Mouse (Mus musculus) heart, embryonic 11.5 days (tissue): Measurements from ENCODE around the gene 2410131K14Rik. TPM values are rescaled to one million over a fixed set of nuclear protein-coding genes. Genes with fewer than 3 reads are reported as not detected.

ENCODE experiments used
- ATAC-seq: fragments of 200-750 bp; cut with Nextera tagmentation; replicated peaks from 2 replicates; pipeline ENCODE4 v1.8.0; 2017; ENCODE audit warnings: moderate library complexity; ENCODE audit not compliant: insufficient number of reproducible peaks, low FRiP score, low TSS enrichment
- H3K27ac ChIP-seq: fragments of 300-500 bp; sonication (generic); 2 replicates; pipeline ENCODE4 v1.5.1; 2014; ENCODE audit warnings: mild to moderate bottlenecking, low read depth, low read length
- H3K27me3 ChIP-seq: fragments of 300-500 bp; sonication (generic); 2 replicates; pipeline ENCODE4 v1.6.1; 2014; ENCODE audit warnings: mild to moderate bottlenecking, low read length, mixed read lengths; ENCODE audit not compliant: control insufficient read depth, insufficient read depth
- H3K36me3 ChIP-seq: fragments of 300-500 bp; sonication (generic); 2 replicates; pipeline ENCODE4 v1.6.1; 2014; ENCODE audit warnings: mild to moderate bottlenecking, low read length, moderate library complexity, mixed read lengths; ENCODE audit not compliant: control insufficient read depth, insufficient read depth
- H3K4me1 ChIP-seq: fragments of 300-500 bp; sonication (generic); 2 replicates; pipeline ENCODE4 v1.6.1; 2014; ENCODE audit warnings: low read length; ENCODE audit not compliant: control insufficient read depth, insufficient read depth
- H3K4me2 ChIP-seq: fragments of 300-500 bp; sonication (generic); 2 replicates; pipeline ENCODE4 v1.6.1; 2014; ENCODE audit warnings: mild to moderate bottlenecking, moderate library complexity
- H3K4me3 ChIP-seq: fragments of 300-500 bp; sonication (generic); 2 replicates; pipeline ENCODE4 v1.5.1; 2014; ENCODE audit warnings: low read depth, low read length
- H3K9ac ChIP-seq: fragments of 300-500 bp; sonication (generic); 2 replicates; pipeline ENCODE4 v1.6.1; 2014; ENCODE audit warnings: mild to moderate bottlenecking, low read depth, low read length, moderate library complexity
- H3K9me3 ChIP-seq: fragments of 300-500 bp; sonication (generic); replicated peaks from 2 replicates; pipeline ENCODE4 v1.6.1; 2016; ENCODE audit warnings: low read length; ENCODE audit not compliant: control insufficient read depth
- WGBS: fragments of 180-500 bp; shearing (Covaris S2); extraction: QIAGEN DNeasy Blood & Tissue Kit; methylation state at CpG from one replicate; pipeline ENCODE4 v1.1.7; 2014; ENCODE audit not compliant: insufficient replicate concordance; 5-methylcytosine and 5-hydroxymethylcytosine counted together
- polyA plus RNA-seq: library from polyadenylated mRNA; unstranded; fragments of >200 nt; fragmentation: Nextera tagmentation; extraction: Ambion mirVana; gene quantifications from 2 replicates; pipeline ENCODE4 v1.2.1, GENCODE M21; 2014

Gene 2410131K14Rik
- polyA plus RNA-seq, 1 experiment from 2014 or later: 5.9 TPM

DNA sequence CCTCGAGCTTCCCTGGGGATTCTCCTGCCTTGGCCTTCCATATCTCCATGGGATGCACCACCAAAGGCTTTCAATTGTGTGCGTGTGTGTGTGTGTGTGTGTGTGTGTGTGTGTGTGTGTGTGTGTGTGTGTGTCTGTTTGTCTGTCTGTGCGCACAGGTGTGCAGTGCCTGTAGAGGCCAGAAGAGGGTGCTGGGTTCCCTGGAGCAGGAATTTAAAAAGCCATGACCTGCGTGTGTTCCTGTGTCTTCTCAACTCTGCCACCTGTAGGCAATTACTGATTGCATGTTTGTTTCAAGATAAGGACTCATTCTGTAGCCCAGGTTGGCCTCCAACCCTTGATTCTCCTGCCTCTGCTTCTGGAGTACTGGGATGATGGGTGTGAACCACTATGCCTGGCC is 46.4 kb downstream of the 2410131K14Rik start:
- ATAC-seq: no peak
- no peak overlapping the region for H3K27ac ChIP-seq
- WGBS: 83% methylated on average over 4 of the region's 4 CpGs

DNA sequence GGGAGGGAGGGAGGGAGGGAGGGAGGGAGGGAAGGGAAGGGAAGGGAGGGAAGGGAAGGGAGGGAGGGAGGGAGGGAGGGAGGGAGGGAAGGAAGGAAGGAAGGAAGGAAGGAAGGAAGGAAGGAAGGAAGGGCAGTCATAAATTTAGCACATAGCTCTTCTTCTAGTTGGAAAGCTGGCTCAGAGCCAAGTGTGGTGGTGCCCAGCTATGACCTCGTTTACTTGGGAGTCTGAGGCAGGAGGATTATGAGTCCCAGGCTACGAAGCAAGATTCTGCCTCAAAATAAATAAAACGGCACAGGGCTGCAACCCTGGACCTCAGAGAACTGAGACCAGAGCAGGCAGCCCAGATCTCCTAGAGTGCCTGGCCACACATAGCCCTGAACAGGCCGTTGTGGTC is 47.4 kb downstream of the 2410131K14Rik start:
- Histone ChIP-seq H3K4me2 (no peak overlapping the region), H3K27me3 (no peaks in the 10 kb centered on the region), H3K36me3 (no peaks in the 10 kb centered on the region), H3K9ac (no peak overlapping the region), H3K27ac (no peak overlapping the region), H3K9me3 (no peaks in the 10 kb centered on the region), H3K4me1 (peaks cover 24% of the 10 kb centered on the region), H3K4me3 (no peak overlapping the region)
- ATAC-seq: no peak
- WGBS: 63% methylated on average over 4 of the region's 4 CpGs

More for the DNA sequence above, 46.4 kb downstream of the 2410131K14Rik start:
- Histone ChIP-seq H3K4me2 (no peak overlapping the region), H3K4me3 (no peak overlapping the region), H3K4me1 (peaks cover 16% of the 10 kb centered on the region), H3K27me3 (no peaks in the 10 kb centered on the region), H3K9ac (no peak overlapping the region), H3K9me3 (no peaks in the 10 kb centered on the region), H3K36me3 (no peaks in the 10 kb centered on the region)

DNA sequence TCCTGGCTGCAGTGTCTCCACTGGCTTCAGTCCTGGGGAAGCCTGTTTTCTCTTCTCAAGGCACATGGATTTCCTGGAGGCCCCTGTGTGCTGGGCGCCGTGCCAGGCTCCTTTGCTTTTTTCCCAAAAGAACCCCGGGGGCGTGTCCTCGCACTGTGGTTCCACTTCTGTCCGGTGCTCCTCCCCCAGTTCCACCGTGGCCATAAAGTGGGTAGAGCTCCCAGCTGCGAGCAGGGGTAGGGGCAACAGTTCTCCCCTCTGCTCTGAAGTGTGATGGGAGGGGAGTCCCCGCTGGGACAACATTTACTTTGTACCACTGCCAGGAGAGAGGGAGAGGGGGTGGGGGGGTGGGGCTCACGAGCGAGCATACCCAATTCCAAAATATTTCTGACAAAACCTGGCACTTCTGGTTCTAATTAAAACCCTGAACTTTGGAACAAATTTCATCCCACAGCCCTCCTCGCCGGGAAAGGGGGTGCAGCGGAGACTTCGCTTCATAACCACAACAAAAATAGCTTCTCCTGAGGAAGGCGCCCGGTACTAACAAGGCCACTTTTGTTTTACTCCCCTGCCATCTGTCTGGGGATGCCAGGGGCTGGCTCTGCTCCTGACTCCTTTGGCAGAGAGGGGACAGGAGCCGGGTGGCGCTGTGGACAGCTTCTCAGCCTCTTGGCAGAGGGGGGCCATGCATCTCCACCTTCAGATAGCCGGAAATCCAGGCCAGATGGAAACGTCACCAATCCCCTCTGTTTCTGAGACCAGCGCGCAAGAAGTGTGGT is 49.2 kb downstream of the 2410131K14Rik start:
- WGBS: 34% methylated on average over 23 of the region's 23 CpGs
- H3K27me3 ChIP-seq: no peaks in the 10 kb centered on the region
- 0 out of 2 replicates have a peak overlapping the region, but pooled peaks have one; percentile 16 for H3K4me3 ChIP-seq

DNA sequence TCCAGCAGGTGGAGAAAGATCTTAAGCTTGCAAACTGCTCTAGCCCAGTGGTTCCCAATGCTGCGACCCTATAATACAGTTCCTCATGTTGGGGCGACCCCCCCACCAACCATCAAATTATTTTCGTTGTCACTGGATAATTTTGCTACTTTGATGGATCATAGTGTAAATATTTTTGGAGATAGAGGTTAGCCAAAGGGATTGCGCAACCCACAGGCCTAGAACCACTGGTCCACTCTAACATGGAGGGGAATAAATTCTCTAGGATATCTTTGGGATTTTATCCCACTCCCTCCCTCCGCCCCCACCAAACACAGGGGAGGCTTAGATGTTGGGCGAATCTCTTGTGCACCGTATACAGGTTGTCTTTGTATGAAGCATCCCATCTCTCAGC is 49.8 kb downstream of the 2410131K14Rik start:
- no peaks in the 10 kb centered on the region for H3K9me3 ChIP-seq

More for the DNA sequence above, 49.2 kb downstream of the 2410131K14Rik start:
- Histone ChIP-seq H3K9ac (no peak overlapping the region), H3K9me3 (no peaks in the 10 kb centered on the region), H3K36me3 (no peaks in the 10 kb centered on the region), H3K27ac (peak overlapping the region; percentile 70), H3K4me2 (peak overlapping the region; percentile 52), H3K4me1 (peaks cover 30% of the 10 kb centered on the region)
- ATAC-seq: peak; percentile 58; the same call in 1 of the 2 replicates

DNA sequence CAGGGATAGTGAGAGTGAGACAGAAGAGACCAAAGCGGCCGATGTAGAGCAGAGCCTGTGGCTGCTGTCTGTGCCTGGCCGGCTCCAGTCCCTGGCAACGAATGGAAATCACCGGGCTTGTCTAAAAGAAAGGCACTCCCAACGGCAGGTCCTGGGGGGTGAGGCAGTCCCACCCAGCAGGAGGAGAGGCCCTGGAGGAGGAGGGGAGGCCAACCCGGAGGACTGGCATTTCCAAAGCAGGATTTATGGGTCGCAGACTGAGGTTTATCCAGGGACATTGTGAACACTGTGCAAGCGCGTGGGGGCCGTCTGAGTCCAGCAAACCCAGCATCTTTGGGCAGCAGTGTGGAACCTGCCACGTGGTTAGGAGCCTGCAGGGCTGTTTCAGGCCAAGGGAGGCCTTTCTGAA is 52.3 kb downstream of the 2410131K14Rik start:
- Histone ChIP-seq H3K9ac (no peak overlapping the region), H3K27me3 (no peaks in the 10 kb centered on the region), H3K27ac (0 out of 2 replicates have a peak overlapping the region, but pooled peaks have one; percentile 46), H3K4me3 (no peak overlapping the region), H3K4me2 (peak overlapping the region; percentile 29; the same call in 1 of the 2 replicates), H3K36me3 (no peaks in the 10 kb centered on the region), H3K4me1 (peaks cover 30% of the 10 kb centered on the region), H3K9me3 (no peaks in the 10 kb centered on the region)
- no peak for ATAC-seq
- 29% methylated on average over 12 of the region's 12 CpGs for WGBS

More for the DNA sequence above, 49.8 kb downstream of the 2410131K14Rik start:
- Histone ChIP-seq H3K36me3 (no peaks in the 10 kb centered on the region), H3K27ac (peak overlapping the region; percentile 70; the same call in 1 of the 2 replicates), H3K4me1 (peaks cover 30% of the 10 kb centered on the region), H3K27me3 (no peaks in the 10 kb centered on the region), H3K4me2 (peak overlapping the region; percentile 52; the same call in 1 of the 2 replicates), H3K4me3 (no peak overlapping the region), H3K9ac (no peak overlapping the region)
- 75% methylated on average over 7 of the region's 7 CpGs for WGBS
- no peak for ATAC-seq

DNA sequence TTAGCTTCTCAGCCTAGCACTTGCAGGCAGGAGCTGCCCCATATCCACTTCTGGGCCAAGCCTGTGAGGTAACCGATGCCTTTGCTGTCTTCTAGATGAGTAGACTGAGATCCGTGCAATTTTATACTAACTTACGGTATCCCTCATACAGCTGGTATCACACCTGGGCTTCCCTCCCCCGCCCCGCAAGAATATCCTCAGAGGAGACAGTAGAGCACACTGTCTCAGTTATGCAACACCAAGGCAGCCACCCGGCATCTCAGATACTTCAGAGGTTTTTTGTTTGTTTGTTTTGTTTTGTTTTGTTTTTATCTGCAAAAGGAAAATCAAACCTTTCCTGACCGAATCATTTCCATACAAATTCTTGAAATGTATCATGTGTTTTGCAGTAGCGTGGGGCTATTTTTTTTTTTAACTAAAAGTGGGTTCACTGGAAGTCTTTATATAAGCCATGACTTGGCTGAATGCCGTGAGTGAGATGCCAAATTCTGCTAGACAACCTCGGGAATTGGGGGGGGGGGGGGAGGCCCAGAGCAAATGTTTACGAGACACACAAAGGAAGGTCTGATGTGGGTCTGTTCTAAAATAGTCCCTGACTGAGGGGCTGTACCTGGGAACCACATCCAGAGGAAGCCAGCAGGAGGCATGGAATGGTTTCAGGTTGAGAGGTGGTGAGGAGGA is 54.8 kb downstream of the 2410131K14Rik start:
- H3K4me1 ChIP-seq: peaks cover 22% of the 10 kb centered on the region
- H3K9me3 ChIP-seq: no peaks in the 10 kb centered on the region
- no peak overlapping the region for H3K27ac ChIP-seq
- H3K27me3 ChIP-seq: no peaks in the 10 kb centered on the region
- H3K36me3 ChIP-seq: no peaks in the 10 kb centered on the region
- no peak for ATAC-seq
- H3K4me2 ChIP-seq: no peak overlapping the region
- no peak overlapping the region for H3K4me3 ChIP-seq
- H3K9ac ChIP-seq: no peak overlapping the region
- 81% methylated on average over 11 of the region's 11 CpGs for WGBS

DNA sequence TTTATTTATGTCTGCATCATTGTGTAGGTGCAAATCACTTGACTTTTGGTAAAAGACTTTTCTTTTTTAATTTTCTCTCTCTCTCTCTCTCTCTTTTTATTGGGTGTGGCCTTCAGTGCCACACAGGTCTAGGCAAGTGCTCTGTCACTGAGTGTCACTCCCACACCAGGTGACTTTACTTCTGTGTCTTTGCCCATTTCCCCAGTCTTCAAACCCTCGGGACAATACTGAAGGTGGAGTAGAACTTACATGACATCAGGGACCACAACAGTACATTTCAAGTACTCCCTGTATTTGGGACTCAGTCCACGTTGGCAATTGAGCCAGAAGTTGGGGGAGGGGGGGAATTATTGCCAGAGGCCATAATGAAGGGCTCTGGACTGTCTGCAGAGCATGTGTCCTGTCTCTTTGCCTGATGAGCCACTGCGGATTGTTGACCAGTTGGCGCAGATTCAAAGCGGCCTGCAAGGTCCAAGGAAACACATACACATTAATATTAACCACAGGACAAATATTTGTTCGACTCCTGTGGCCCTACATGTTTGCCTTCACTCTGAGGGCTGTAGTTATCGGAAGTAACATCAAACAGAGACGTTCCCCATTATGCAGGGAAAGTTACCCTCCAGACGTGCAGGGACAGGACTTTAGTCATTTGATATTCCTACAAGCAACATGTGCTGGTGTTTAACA is 57.6 kb downstream of the 2410131K14Rik start:
- no peak for ATAC-seq
- no peak overlapping the region for H3K27ac ChIP-seq
- H3K4me3 ChIP-seq: no peak overlapping the region
- H3K27me3 ChIP-seq: no peaks in the 10 kb centered on the region; the same call in 1 of the 2 replicates
- H3K4me2 ChIP-seq: no peak overlapping the region
- H3K9ac ChIP-seq: no peak overlapping the region
- H3K36me3 ChIP-seq: no peaks in the 10 kb centered on the region
- H3K9me3 ChIP-seq: no peaks in the 10 kb centered on the region
- 68% methylated on average over 9 of the region's 9 CpGs for WGBS
- peaks cover 4% of the 10 kb centered on the region for H3K4me1 ChIP-seq

DNA sequence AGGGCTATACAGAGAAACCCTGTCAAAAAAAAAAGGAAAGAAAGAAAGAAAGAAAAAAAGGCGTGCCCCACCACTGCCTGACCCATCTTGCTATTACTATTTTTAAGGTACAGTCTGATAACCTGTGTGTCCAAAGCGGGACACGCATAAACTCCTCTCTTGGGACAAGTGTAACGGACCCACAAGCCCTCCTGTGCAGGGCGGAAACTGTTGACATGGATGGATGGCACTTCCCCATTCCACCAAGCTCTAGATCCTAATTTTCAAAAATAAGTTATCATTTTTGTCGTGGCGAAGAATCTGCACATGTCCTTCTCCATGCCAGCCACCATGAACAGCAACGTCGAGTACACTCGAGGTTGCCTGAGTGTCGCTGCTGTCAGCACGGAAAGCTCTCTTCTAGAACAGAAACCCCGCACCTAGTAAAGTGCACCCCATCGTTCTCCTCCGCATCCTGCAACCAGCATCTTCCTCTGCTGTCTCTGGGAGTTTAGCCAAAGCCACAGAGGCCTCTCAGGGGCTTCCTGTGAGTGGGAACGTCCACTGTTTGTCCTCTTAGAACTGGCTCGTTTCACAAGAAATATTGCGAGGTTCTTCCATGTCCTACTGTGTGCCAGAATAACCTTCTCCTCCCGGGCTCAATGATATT is 60.1 kb downstream of the 2410131K14Rik start:
- Histone ChIP-seq H3K36me3 (no peaks in the 10 kb centered on the region), H3K4me3 (no peak overlapping the region), H3K4me1 (no peaks in the 10 kb centered on the region; the same call in 1 of the 2 replicates), H3K4me2 (no peak overlapping the region), H3K27me3 (no peaks in the 10 kb centered on the region; the same call in 1 of the 2 replicates), H3K27ac (no peak overlapping the region), H3K9me3 (no peaks in the 10 kb centered on the region), H3K9ac (no peak overlapping the region)
- ATAC-seq: no peak
- 80% methylated on average over 19 of the region's 19 CpGs for WGBS
